In genomic region chr12:108590131-108590530, GRCm38 (mm10) we compare ENCODE assay signal across 21 mouse cellular contexts. TPM values are rescaled to one million over a fixed set of nuclear protein-coding genes. Genes with fewer than 3 reads are reported as not detected.
DNase-seq lines count a peak whose midpoint lies in the region; TF ChIP-seq lines count a peak whose summit lies in the region.
"Had no signal": no experiment of that assay in that cellular context is flagged by ENCODE, and none has a peak within 500 bp of the region (broad histone marks: within the 10 kb centered on the region; RNA-seq: fewer than 3 reads in every experiment).

No protein-coding gene starts in this region.

- TF ChIP-seq EP300 in heart, adult 2 months (IDR thresholded peaks at IDR 0.05; ENCODE audit: insufficient read depth, low read depth, low read length) = no peak

- H3K27me3 ChIP-seq in heart, adult 2 months (ENCODE audit: control insufficient read depth, insufficient read depth, low read length) = no peaks in the 10 kb centered on the region
- no peaks in the 10 kb centered on the region for H3K27me3 ChIP-seq in C2C12 (ENCODE audit: control insufficient read depth, insufficient read depth, insufficient read length)
- H3K27me3 ChIP-seq in myocyte (ENCODE audit: control insufficient read depth, insufficient read depth, insufficient read length) = no peaks in the 10 kb centered on the region
- H3K27me3 ChIP-seq: embryonic facial prominence, embryonic 13.5 days; embryonic facial prominence, embryonic 15.5 days; forebrain, embryonic 12.5 days had no signal

- no peak for TF ChIP-seq CTCF in heart, adult 2 months (IDR thresholded peaks at IDR 0.05)
- no peak for TF ChIP-seq CTCF in C2C12 (IDR thresholded peaks at IDR 0.05; ENCODE audit: control insufficient read depth, insufficient read depth, insufficient read length)

- H3ac ChIP-seq in C2C12 (ENCODE audit: control insufficient read depth, insufficient read length, low read depth) = no peak overlapping the region
- no peak overlapping the region for H3ac ChIP-seq in myocyte (ENCODE audit: control insufficient read depth, insufficient read length)

- peaks cover 3% of the 10 kb centered on the region; the same call in 1 of the 2 replicates for H3K79me2 ChIP-seq in heart, adult 2 months (replicated peaks; ENCODE audit: control insufficient read depth, insufficient read depth, low read length)
- H3K79me2 ChIP-seq in C2C12 (ENCODE audit: control insufficient read depth, insufficient read depth) (peaks cover 67% of the 10 kb centered on the region), myocyte (ENCODE audit: control insufficient read depth, insufficient read depth) (peaks cover 46% of the 10 kb centered on the region)

- H3K9ac ChIP-seq in heart, adult 2 months (ENCODE audit: low read depth, low read length) = no peak overlapping the region
- H3K9ac ChIP-seq: embryonic facial prominence, embryonic 13.5 days; embryonic facial prominence, embryonic 15.5 days; forebrain, embryonic 12.5 days had no signal

- no peak overlapping the region for H3K4me3 ChIP-seq in heart, adult 2 months
- H3K4me3 ChIP-seq in C2C12 (ENCODE audit: insufficient read depth, poor library complexity, severe bottlenecking) (no peak overlapping the region), myocyte (no peak overlapping the region)
- H3K4me3 ChIP-seq: embryonic facial prominence, embryonic 13.5 days; embryonic facial prominence, embryonic 15.5 days; erythroblast, embryonic 14.5 days; forebrain, embryonic 10.5 days; forebrain, embryonic 12.5 days had no signal

- TF ChIP-seq POLR2A in heart, adult 2 months (IDR thresholded peaks at IDR 0.05; ENCODE audit: insufficient read depth, low read depth, low read length) = no peak
- TF ChIP-seq POLR2A in myocyte (IDR thresholded peaks at IDR 0.05; ENCODE audit: insufficient read length, low read depth) = no peak

- H3K79me3 ChIP-seq in C2C12 (ENCODE audit: low read depth) = peaks cover 23% of the 10 kb centered on the region

- 88% methylated on average over 2 of the region's 2 CpGs for WGBS in heart, adult 2 months

- H3K36me3 ChIP-seq in heart, adult 2 months (ENCODE audit: control insufficient read depth, insufficient read depth, low read length) = no peaks in the 10 kb centered on the region
- H3K36me3 ChIP-seq in C2C12 (ENCODE audit: control insufficient read depth, insufficient read depth) = peaks cover 6% of the 10 kb centered on the region
- H3K36me3 ChIP-seq in myocyte (ENCODE audit: control insufficient read depth, insufficient read depth) = no peaks in the 10 kb centered on the region

- no peak overlapping the region for H3K27ac ChIP-seq in heart, adult 2 months
- H3K27ac ChIP-seq: embryonic facial prominence, embryonic 13.5 days; embryonic facial prominence, embryonic 15.5 days; forebrain, embryonic 10.5 days; forebrain, embryonic 12.5 days had no signal

- no peak overlapping the region for H3K4me2 ChIP-seq in myocyte (ENCODE audit: low read depth)
- H3K4me2 ChIP-seq: embryonic facial prominence, embryonic 13.5 days; embryonic facial prominence, embryonic 15.5 days; forebrain, embryonic 12.5 days had no signal

- DNase-seq in heart, adult 11 months = peak; percentile 11
- no peak for DNase-seq in heart, adult 2 months
- DNase-seq in cerebellum, adult 9-10 months = no peak
- DNase-seq: adrenal gland, adult 2 months; adrenal gland, postnatal 10 days; adrenal gland, postnatal 25 days; B cell, adult 2 months; cerebellum, adult 11-12 months; cerebellum, adult 2 months; cerebellum, adult 9-11 months; cerebellum, postnatal 14 days; cerebellum, postnatal 36 days; embryo, embryonic 11 days had no signal

- intact Hi-C loops in heart, adult 2 months (cut with DNase I) = no loop called here

- H3K4me1 ChIP-seq in heart, adult 2 months (ENCODE audit: control insufficient read depth, insufficient read depth, low read length) = no peaks in the 10 kb centered on the region
- H3K4me1 ChIP-seq: embryonic facial prominence, embryonic 13.5 days; embryonic facial prominence, embryonic 15.5 days; forebrain, embryonic 10.5 days had no signal

TF ChIP-seq in C2C12, 6 proteins besides CTCF, POLR2A, EP300 and RAD21:
- TF ChIP-seq MYOD1 (IDR thresholded peaks at IDR 0.05; ENCODE audit: control insufficient read depth, insufficient read length, low read depth) = peak; percentile 80
- no peak for TF ChIP-seq USF1 (IDR thresholded peaks at IDR 0.05; ENCODE audit: low read depth)

TF ChIP-seq in myocyte, 11 proteins besides CTCF, POLR2A, EP300 and RAD21:
- TF ChIP-seq MYOD1 (IDR thresholded peaks at IDR 0.05; ENCODE audit: control insufficient read depth in 1 of 3, insufficient read length in 2 of 3, low read depth in 2 of 3) = peak in 2 of 3 experiments; percentile 72 to 81
- no peak for TF ChIP-seq E2F4 (IDR thresholded peaks at IDR 0.05; ENCODE audit: insufficient read depth)
- TF ChIP-seq TCF12 (IDR thresholded peaks at IDR 0.05; ENCODE audit: insufficient read depth, poor library complexity, severe bottlenecking) = peak; percentile 11
- peak in 1 of 3 experiments; percentile 58 for TF ChIP-seq MYOG (IDR thresholded peaks at IDR 0.05; ENCODE audit: control insufficient read depth in 1 of 3, insufficient read depth in 1 of 3, insufficient read length in 2 of 3, low read depth in 2 of 3)
- TF ChIP-seq TCF3 (IDR thresholded peaks at IDR 0.05; ENCODE audit: insufficient read length, low read depth) = no peak
- no peak for TF ChIP-seq POLR2AphosphoS2 (IDR thresholded peaks at IDR 0.05; ENCODE audit: insufficient read length, low read depth)
TF ChIP-seq in myocyte: peak in this region for 3.

RNA-seq across cellular contexts. Expression of gene Evl, which starts 35.6 kb away (rescaled TPM):
- total RNA-seq in heart, adult 2 months (2021) = 10 to 100 TPM; 36.4 to 40.6 TPM
- polyA plus RNA-seq in heart, adult 2 months (2012; rRNA removed) = 34.8 and 44.0 TPM in 2 replicates
- 89.9 TPM for polyA plus RNA-seq in C2C12 (2012; fragmentation: generic; extraction: Trizol)
- polyA plus RNA-seq in myocyte (2012; fragmentation: generic; extraction: Trizol) = 71.5 TPM
- total RNA-seq: MEL had no signal
